Mouse (Mus musculus): ENCODE data around the gene Mrps27.

The Mrps27 gene

GRCm38 (mm10) chr13:99440228-99440627 is 95.6 kb downstream of the Mrps27 start:
- DNase-seq (ENCODE audit: low spot score in 2 of 2) = no peak

DNA sequence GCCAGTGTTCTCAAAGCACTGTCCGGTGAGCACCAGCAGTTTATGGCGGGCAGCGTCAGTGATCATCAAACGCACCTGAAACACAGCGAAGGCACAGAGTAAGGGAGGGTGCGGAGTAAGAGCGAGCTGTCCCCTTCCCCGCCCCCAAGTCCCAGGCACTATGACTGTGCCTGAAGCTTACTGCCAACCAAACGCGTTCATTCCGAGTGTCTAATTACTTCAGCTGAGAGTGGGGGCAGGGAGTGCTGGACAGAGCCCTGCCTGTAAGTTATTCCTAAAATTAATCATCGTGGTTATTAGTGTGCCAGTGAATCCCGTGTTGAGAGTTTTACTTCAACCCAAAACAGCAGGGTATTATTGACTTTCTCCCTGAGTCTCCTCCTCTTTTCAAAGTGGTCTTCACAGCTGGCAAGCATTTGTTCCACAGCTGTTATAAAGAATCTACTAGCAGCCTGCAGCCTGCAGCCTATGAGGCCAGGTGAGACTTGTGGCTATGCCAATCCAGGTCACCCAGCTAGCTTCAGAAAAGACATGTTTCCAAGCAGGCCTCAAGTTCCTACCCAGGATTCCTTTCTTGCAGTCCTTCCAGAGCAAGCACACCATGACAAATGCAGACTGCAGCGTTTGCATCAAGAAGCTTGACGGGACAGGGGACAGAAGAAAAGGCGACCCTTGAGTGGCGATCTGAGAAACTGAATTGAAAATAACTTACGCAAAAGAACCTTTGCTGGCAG is 97.3 kb downstream of the Mrps27 start:
- DNase-seq (ENCODE audit: low spot score in 2 of 2) = no peak

DNA sequence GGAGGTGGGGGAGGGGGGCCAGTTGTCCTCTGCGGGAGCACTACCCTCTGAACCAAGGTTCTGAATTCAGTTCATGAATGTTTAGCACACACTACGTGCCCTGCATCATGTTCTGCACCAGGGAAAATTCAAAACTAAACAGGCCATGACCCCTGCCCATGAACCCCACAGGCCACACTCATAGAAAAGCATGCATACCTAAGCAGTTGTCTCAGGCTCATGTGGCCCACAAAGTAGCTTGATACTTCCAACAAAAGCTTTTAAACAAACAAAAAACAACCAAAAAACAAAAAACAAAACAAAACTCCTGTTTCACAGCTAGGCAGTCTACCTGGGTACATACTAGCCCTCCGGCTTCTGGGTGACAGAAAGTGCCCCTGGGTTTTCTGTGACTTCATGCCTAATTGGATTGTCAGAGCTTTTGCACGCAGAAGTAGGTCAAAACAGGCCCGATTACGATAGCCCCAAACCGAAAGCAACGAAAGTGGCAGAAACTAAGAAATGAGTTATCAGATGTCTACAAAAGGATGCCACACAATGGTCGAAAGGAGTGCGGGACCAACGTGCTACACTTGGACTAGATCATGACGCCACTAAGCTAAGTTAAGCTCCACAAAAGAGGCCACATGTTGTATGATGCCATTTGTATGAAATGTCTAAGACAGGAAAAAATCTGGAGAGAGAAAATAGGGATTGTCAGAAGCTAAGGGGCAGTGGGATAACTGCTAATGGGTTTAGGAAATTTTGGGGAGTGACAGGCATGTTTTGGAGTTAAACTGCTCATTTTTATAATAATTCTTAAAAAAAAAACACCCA is 98.1 kb downstream of the Mrps27 start:
- DNase-seq (ENCODE audit: low spot score in 2 of 2) = no peak

GRCm38 (mm10) chr13:99443484-99444175 is 99.0 kb downstream of the Mrps27 start:
- DNase-seq (ENCODE audit: low spot score in 2 of 2) = no peak

GRCm38 (mm10) chr13:99444431-99444871 is 99.9 kb downstream of the Mrps27 start:
- DNase-seq (ENCODE audit: low spot score in 2 of 2) = no peak

- DNase-seq (ENCODE audit: low spot score in 2 of 2) = no peak
Observed at GRCm38 (mm10) chr13:99444880-99445279, 100.3 kb downstream of the Mrps27 start.

DNA sequence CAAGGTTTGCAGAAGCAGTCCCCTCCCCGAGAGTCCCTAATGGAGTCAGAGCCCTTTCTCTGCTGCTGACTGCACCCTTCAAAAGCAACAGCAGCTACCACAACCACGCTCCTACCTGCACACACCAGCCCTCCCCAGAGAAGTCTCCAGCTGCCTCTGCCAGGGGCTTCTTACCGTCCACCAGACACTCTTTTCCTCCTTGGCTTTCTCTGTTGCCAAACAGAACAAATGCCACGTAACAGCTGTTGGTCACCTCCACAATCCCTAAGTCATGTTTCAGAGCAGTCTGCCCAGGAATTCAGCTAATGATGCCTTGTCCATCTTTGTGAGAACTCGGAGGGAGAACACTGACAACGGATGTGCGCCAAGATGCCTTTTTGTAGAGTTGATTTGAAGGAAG is 102.4 kb downstream of the Mrps27 start:
- no peak for DNase-seq (ENCODE audit: low spot score in 2 of 2)

- peak in 1 of 2 experiments; percentile 61 for DNase-seq (ENCODE audit: low spot score in 2 of 2)
Observed at GRCm38 (mm10) chr13:99447403-99448199, 103.0 kb downstream of the Mrps27 start.

GRCm38 (mm10) chr13:99448278-99448677 is 103.7 kb downstream of the Mrps27 start:
- no peak for DNase-seq (ENCODE audit: low spot score in 2 of 2)

DNA sequence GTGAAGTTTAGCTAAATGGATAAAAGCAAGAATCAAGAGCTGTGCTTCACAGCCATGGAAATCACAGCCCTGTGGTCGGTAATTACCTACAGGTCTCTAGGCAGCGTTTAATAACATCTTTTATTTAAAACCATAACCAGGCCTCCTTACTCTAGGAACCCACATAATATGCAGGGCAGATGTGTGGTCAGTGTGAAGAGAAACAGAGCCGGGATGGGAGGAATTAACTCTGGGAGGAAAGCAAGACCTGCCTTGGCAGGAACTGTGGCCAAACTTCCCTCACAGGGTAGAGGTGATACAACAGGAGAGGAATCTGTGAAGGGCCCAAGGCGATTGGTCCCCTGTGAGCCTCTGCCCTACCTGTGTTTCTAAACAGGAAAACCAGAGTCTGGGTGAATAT is 105.0 kb downstream of the Mrps27 start:
- no peak for DNase-seq (ENCODE audit: low spot score in 2 of 2)

- DNase-seq (ENCODE audit: low spot score in 2 of 2) = no peak
Observed at GRCm38 (mm10) chr13:99450766-99451165, 106.2 kb downstream of the Mrps27 start.

- no peak for DNase-seq (ENCODE audit: low spot score in 2 of 2)
Observed at GRCm38 (mm10) chr13:99451276-99451675, 106.7 kb downstream of the Mrps27 start.

DNA sequence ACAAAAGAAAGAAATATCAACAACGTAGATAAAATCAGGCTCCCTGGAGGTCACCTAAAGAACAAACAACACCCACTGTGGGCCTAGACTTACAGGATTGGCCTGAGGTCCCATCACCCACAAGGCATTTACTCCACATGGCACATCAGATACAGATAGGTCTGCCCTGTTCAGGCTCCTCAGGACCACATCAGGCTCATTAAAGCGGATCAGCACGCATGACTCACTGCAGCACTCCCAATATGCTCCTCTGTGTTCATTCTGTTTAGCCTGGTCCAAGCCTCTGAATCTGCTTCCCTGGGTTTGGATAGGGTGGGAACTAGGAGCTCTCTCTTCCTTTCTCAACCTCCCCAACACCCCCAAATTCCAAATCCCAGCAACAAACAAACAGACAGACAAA is 107.9 kb downstream of the Mrps27 start:
- no peak for DNase-seq (ENCODE audit: low spot score in 2 of 2)

- no peak for DNase-seq (ENCODE audit: low spot score in 2 of 2)
Observed at GRCm38 (mm10) chr13:99454977-99455376, 110.4 kb downstream of the Mrps27 start.

- no peak for DNase-seq (ENCODE audit: low spot score in 2 of 2)
Observed at GRCm38 (mm10) chr13:99458658-99459386, 114.2 kb downstream of the Mrps27 start.

- DNase-seq (ENCODE audit: low spot score in 2 of 2) = no peak
Observed at GRCm38 (mm10) chr13:99459612-99460011, 115.0 kb downstream of the Mrps27 start.

GRCm38 (mm10) chr13:99461886-99462285 is 117.3 kb downstream of the Mrps27 start:
- DNase-seq (ENCODE audit: low spot score in 2 of 2) = peak in 1 of 2 experiments; percentile 38

- DNase-seq (ENCODE audit: low spot score in 2 of 2) = no peak
Observed at GRCm38 (mm10) chr13:99464551-99464950, 120.0 kb downstream of the Mrps27 start.

Measured in left cerebral cortex, adult 9 months (tissue).